Mouse (Mus musculus): ENCODE measurements around the gene Col17a1. TPM values are rescaled to one million over a fixed set of nuclear protein-coding genes. Genes with fewer than 3 reads are reported as not detected.

Col17a1 gene
- total and polyA plus RNA-seq, 2 experiments from 2014 or later = 0.42 to 0.57 TPM

DNA sequence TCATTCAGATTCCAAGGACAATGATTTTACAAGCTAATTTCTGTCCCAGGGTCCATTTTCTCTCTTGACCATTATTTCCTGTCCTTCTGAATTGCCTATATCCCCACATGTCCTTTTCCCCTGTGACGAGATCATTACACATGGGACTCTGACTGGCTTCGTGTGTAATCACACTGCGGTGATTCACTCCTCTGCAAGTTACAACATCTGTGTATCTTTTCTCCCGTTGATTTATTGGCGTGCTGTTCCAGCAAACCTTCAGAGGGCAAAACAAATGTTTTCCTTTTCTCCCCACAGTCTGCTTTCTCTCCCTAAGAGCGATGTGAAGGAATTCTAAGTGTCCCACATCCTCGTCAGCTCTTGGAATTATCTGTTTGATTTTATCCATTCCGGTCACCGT is 7.8 kb upstream of the Col17a1 start:
- WGBS = 78% methylated on average over 9 of the region's 9 CpGs

DNA sequence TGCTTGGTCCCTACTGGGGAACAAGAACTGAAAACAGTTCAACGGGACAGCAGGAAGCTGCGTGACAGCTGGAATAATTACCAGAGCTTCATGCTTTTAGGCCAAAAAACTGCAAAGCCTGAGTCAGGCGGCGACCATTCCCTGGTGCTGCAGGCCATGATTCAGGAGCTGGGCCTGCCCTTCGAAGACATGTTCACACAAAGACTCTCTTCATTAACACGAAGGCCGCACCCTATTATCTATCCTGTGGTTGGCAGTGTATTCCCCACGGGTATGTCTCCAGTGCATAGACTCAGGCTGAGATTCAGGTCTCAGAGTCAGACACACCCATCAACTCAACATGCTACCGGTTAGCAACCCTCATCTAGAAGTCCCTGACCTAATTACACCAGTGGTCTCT is 6.4 kb upstream of the Col17a1 start:
- Histone ChIP-seq H3K36me3 (ENCODE audit: insufficient read depth) (no peaks in the 10 kb centered on the region), H3K27me3 (ENCODE audit: insufficient read depth, low read length) (no peaks in the 10 kb centered on the region), H3K9ac (no peak overlapping the region), H3K4me3 (ENCODE audit: low read depth, low read length) (no peak overlapping the region), H3K27ac (ENCODE audit: low read depth, low read length) (no peak overlapping the region), H3K9me3 (ENCODE audit: low read length) (no peaks in the 10 kb centered on the region), H3K4me2 (ENCODE audit: low read depth) (no peak overlapping the region), H3K4me1 (ENCODE audit: insufficient read depth) (no peaks in the 10 kb centered on the region)
- no peak for TF ChIP-seq CTCF (IDR thresholded peaks at IDR 0.05; ENCODE audit: low read depth)
- DNase-seq (no peak), ATAC-seq (no peak)
- 86% methylated on average over 9 of the region's 9 CpGs for WGBS

More for the DNA sequence above, 7.8 kb upstream of the Col17a1 start:
- no peak for TF ChIP-seq CTCF (IDR thresholded peaks at IDR 0.05; ENCODE audit: low read depth)
- no peaks in the 10 kb centered on the region for H3K27me3 ChIP-seq (ENCODE audit: insufficient read depth, low read length)
- no peak for ATAC-seq
- no peak for DNase-seq
- no peak overlapping the region for H3K27ac ChIP-seq (ENCODE audit: low read depth, low read length)
- H3K4me2 ChIP-seq (ENCODE audit: low read depth) = no peak overlapping the region
- H3K9ac ChIP-seq = no peak overlapping the region
- no peak overlapping the region for H3K4me3 ChIP-seq (ENCODE audit: low read depth, low read length)
- H3K4me1 ChIP-seq (ENCODE audit: insufficient read depth) = no peaks in the 10 kb centered on the region
- no peaks in the 10 kb centered on the region for H3K9me3 ChIP-seq (ENCODE audit: low read length)
- no peaks in the 10 kb centered on the region for H3K36me3 ChIP-seq (ENCODE audit: insufficient read depth)

DNA sequence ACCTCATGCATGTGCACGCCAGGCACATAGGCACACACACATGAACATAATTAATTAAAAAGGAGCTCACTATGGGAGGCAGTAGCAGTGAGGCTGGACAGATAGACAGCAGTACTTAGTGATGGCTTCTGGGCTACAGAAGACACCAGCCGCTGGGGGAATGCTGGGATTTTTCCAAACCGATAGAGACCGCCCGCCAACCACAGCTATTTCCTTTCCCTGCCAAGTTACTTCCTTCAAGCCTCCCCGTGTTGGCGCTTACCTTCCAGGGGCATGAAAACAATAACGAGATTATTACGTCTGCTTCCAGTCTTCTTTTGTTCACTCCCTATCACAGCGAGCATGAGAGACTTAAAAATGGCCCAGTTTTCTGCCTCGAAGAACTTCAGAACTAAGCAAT is 5.2 kb upstream of the Col17a1 start:
- Histone ChIP-seq H3K9me3 (ENCODE audit: low read length) (no peaks in the 10 kb centered on the region), H3K4me3 (ENCODE audit: low read depth, low read length) (no peak overlapping the region), H3K36me3 (ENCODE audit: insufficient read depth) (no peaks in the 10 kb centered on the region), H3K9ac (no peak overlapping the region), H3K27ac (ENCODE audit: low read depth, low read length) (no peak overlapping the region), H3K4me2 (ENCODE audit: low read depth) (no peak overlapping the region), H3K4me1 (ENCODE audit: insufficient read depth) (no peaks in the 10 kb centered on the region), H3K27me3 (ENCODE audit: insufficient read depth, low read length) (no peaks in the 10 kb centered on the region)
- TF ChIP-seq CTCF (IDR thresholded peaks at IDR 0.05; ENCODE audit: low read depth) = no peak
- WGBS = 70% methylated on average over 11 of the region's 11 CpGs
- no peak for DNase-seq
- ATAC-seq = no peak

DNA sequence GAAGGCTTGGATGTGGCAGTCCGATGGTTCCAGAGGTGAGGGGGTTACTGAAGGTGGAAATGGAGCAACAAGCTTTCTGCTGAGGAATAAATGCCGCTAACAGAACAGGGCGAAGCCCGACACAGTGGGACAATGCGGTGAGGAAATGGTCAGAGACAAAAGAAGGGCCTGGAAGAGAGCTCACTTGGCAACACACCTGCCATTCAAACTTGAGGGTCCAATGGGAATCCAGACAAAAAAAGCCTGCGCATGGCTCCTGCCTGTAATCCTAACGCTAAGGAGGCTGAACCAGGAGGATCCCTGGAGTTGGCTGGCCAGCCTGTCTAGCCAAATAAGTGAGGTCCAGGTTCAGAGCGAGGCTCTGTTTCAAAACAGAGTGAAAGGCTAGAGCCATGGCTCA is 4.5 kb upstream of the Col17a1 start:
- H3K9me3 ChIP-seq (ENCODE audit: low read length) = no peaks in the 10 kb centered on the region
- no peak for ATAC-seq

DNA sequence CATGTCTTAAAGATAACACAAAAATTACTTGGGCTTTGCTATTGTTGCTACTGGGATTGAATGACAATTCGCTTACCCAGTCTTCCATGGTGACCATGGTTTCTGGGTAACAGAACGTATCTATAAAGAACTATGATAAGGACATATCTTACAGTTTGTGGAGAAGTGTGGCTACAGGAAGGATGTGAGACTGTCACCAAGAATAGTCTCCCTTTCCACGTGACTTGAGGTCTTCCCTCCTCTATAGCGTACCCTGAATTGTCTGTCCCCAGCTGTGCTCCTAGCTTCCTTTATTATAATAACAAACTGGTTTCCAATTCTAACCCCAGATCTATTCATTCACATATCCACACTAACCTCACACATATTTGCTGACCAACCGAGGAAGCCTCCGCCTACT is 3.8 kb upstream of the Col17a1 start:
- H3K27ac ChIP-seq (ENCODE audit: low read depth, low read length) = no peak overlapping the region
- ATAC-seq = no peak
- no peak overlapping the region for H3K4me2 ChIP-seq (ENCODE audit: low read depth)
- H3K4me1 ChIP-seq (ENCODE audit: insufficient read depth) = no peaks in the 10 kb centered on the region
- 92% methylated on average over 6 of the region's 6 CpGs for WGBS
- H3K9me3 ChIP-seq (ENCODE audit: low read length) = no peaks in the 10 kb centered on the region
- no peak overlapping the region for H3K9ac ChIP-seq
- DNase-seq = no peak
- no peak overlapping the region for H3K4me3 ChIP-seq (ENCODE audit: low read depth, low read length)
- H3K36me3 ChIP-seq (ENCODE audit: insufficient read depth) = no peaks in the 10 kb centered on the region
- H3K27me3 ChIP-seq (ENCODE audit: insufficient read depth, low read length) = no peaks in the 10 kb centered on the region
- no peak for TF ChIP-seq CTCF (IDR thresholded peaks at IDR 0.05; ENCODE audit: low read depth)

More for the DNA sequence above, 4.5 kb upstream of the Col17a1 start:
- H3K27me3 ChIP-seq (ENCODE audit: insufficient read depth, low read length) = no peaks in the 10 kb centered on the region
- H3K4me2 ChIP-seq (ENCODE audit: low read depth) = no peak overlapping the region
- H3K27ac ChIP-seq (ENCODE audit: low read depth, low read length) = no peak overlapping the region
- H3K36me3 ChIP-seq (ENCODE audit: insufficient read depth) = no peaks in the 10 kb centered on the region
- no peaks in the 10 kb centered on the region for H3K4me1 ChIP-seq (ENCODE audit: insufficient read depth)
- no peak for DNase-seq
- no peak overlapping the region for H3K4me3 ChIP-seq (ENCODE audit: low read depth, low read length)
- no peak overlapping the region for H3K9ac ChIP-seq
- WGBS = 94% methylated on average over 8 of the region's 8 CpGs
- TF ChIP-seq CTCF (IDR thresholded peaks at IDR 0.05; ENCODE audit: low read depth) = no peak

DNA sequence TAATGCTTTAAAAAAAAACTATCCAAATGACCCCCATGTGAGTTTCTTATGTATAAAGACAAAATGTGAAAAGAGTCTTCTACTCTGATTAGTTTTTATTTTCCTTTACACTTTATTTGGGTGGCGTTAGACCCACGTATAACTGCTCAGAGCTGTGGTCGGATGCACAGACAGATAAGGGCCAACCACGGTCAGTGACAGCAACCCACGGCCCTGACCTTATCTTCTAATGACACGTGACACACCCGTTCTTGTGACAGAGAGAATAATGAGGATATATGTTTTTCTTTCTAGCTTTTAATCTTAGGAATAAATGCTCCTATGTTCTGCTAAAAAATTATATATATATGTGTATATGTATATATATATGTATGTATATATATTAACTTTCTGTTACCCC is 2.3 kb downstream of the Col17a1 start:
- H3K27me3 ChIP-seq (ENCODE audit: insufficient read depth, low read length) = no peaks in the 10 kb centered on the region
- no peak overlapping the region for H3K4me3 ChIP-seq (ENCODE audit: low read depth, low read length)
- no peaks in the 10 kb centered on the region for H3K4me1 ChIP-seq (ENCODE audit: insufficient read depth)
- WGBS = 92% methylated on average over 7 of the region's 7 CpGs
- H3K36me3 ChIP-seq (ENCODE audit: insufficient read depth) = no peaks in the 10 kb centered on the region
- no peak overlapping the region for H3K9ac ChIP-seq
- DNase-seq (no peak), ATAC-seq (no peak)
- H3K4me2 ChIP-seq (ENCODE audit: low read depth) = no peak overlapping the region
- no peak overlapping the region for H3K27ac ChIP-seq (ENCODE audit: low read depth, low read length)
- no peak for TF ChIP-seq CTCF (IDR thresholded peaks at IDR 0.05; ENCODE audit: low read depth)
- no peaks in the 10 kb centered on the region for H3K9me3 ChIP-seq (ENCODE audit: low read length)

DNA sequence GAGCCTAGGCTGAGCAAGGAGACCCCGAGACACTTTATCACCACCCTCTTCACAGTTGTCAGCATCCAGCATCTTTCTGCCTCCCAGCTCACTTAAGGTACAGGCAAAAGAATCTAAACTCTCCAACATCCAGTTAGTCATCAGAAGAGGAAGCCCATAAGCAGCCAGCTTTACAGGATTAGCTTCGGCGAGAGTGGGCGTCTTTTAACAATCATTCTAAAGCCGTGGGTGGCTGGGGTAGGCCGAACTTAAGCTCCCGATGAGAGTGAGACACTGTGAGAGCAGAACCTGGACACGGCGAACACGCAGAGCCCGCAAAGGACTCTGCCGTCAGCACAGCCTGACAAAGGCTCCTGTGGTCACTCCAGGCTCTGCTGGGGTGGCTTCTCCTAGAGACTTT is 13.2 kb downstream of the Col17a1 start:
- DNase-seq (no peak), ATAC-seq (no peak)
- Histone ChIP-seq H3K27ac (ENCODE audit: low read depth, low read length) (no peak overlapping the region), H3K9ac (no peak overlapping the region), H3K4me1 (ENCODE audit: insufficient read depth) (no peaks in the 10 kb centered on the region), H3K27me3 (ENCODE audit: insufficient read depth, low read length) (no peaks in the 10 kb centered on the region), H3K4me3 (ENCODE audit: low read depth, low read length) (no peak overlapping the region), H3K4me2 (ENCODE audit: low read depth) (no peak overlapping the region), H3K9me3 (ENCODE audit: low read length) (no peaks in the 10 kb centered on the region), H3K36me3 (ENCODE audit: insufficient read depth) (no peaks in the 10 kb centered on the region)
- 73% methylated on average over 12 of the region's 12 CpGs for WGBS
- no peak for TF ChIP-seq CTCF (IDR thresholded peaks at IDR 0.05; ENCODE audit: low read depth)

DNA sequence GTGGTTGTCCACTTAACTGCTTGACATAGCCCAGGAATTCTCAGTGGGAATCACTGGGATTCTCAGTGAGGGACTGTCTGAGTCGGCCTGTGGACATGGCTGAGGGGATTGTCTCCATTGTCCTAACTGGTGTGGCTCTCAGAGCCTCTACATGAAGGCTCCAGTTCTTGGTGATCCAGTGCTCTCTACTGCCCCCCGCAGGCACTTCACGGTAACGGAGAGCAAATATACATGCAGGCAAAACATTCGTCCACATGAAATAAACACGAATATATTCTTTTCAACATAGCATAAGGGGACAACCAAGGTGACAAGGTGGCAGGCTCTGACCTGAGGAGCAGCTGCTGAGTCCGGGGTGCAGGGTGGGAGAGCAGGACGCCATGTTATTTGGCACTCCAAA is 17.5 kb downstream of the Col17a1 start:
- 37% methylated on average over 8 of the region's 8 CpGs for WGBS
- Histone ChIP-seq H3K4me1 (ENCODE audit: insufficient read depth) (no peaks in the 10 kb centered on the region), H3K27me3 (ENCODE audit: insufficient read depth, low read length) (no peaks in the 10 kb centered on the region), H3K4me2 (ENCODE audit: low read depth) (no peak overlapping the region), H3K36me3 (ENCODE audit: insufficient read depth) (no peaks in the 10 kb centered on the region), H3K9ac (no peak overlapping the region), H3K9me3 (ENCODE audit: low read length) (no peaks in the 10 kb centered on the region), H3K4me3 (ENCODE audit: low read depth, low read length) (no peak overlapping the region), H3K27ac (ENCODE audit: low read depth, low read length) (no peak overlapping the region)
- DNase-seq = no peak
- peak; percentile 58 for TF ChIP-seq CTCF (IDR thresholded peaks at IDR 0.05; ENCODE audit: low read depth)
- no peak for ATAC-seq
